Mouse (Mus musculus): Measurements from ENCODE around the gene Fam76a.

DNA sequence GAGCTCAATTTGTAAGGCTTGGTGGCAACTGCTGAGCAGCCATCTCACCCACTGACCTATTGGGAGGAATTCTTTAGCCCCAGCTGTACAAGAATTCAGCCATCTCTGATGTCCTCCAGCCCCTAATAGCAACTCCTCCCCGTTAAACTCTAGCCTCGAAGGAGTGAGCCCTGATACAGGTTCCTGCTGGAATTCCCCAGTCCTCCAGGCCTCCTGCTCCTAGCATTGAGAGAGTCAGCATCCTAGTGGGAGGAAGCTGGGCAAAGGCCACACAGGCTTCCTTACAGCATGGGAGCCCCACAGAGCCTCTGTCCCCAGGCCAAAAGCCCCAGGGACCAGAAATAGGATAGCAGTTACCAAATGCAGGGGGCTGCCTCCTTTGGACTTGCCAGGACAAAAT is 41.1 kb upstream of the Fam76a start:
- TF ChIP-seq CTCF (IDR thresholded peaks at IDR 0.05; ENCODE audit: extremely low read depth, insufficient read length, insufficient replicate concordance, low read depth, low read length) (no peak), POLR2A (IDR thresholded peaks at IDR 0.05; ENCODE audit: low read depth, low read length) (no peak)
